Mouse (Mus musculus): ENCODE data around the gene Fam186a. TPM values are rescaled to one million over a fixed set of nuclear protein-coding genes. Genes with fewer than 3 reads are reported as not detected.

The Fam186a gene
- 0.22 and 0.47 TPM in 2 replicates for polyA plus RNA-seq (2015; fragmentation: Nextera tagmentation; extraction: Ambion mirVana)

GRCm38 (mm10) chr15:99966961-99967360 is at the start of gene Fam186a:
Fam186a (minus strand) TSS chr15:99967061.

GRCm38 (mm10) chr15:99969765-99970164 is 2.9 kb upstream of the Fam186a start, which contains the start of gene Larp4:
Larp4 (plus strand) TSS chr15:99970065.

GRCm38 (mm10) chr15:99875334-99875869 is 91.5 kb downstream of the Fam186a start, which contains the start of gene Lima1:
Lima1 (minus strand) TSS chr15:99875456.

Other genes starting within 250 kb of the Fam186a start
- 0.36 and 0.37 TPM in 2 replicates for gene Gpd1, start 249.5 kb downstream of the Fam186a start, polyA plus RNA-seq (2015; fragmentation: Nextera tagmentation; extraction: Ambion mirVana)
- gene Cox14, start 241.4 kb downstream of the Fam186a start, polyA plus RNA-seq (2015; fragmentation: Nextera tagmentation; extraction: Ambion mirVana): 166 and 184 TPM in 2 replicates
- gene Cers5, start 194.2 kb downstream of the Fam186a start, polyA plus RNA-seq (2015; fragmentation: Nextera tagmentation; extraction: Ambion mirVana): 39.5 and 45.9 TPM in 2 replicates
- 57.5 and 70.4 TPM in 2 replicates for gene Lima1, start 91.6 kb downstream of the Fam186a start, polyA plus RNA-seq (2015; fragmentation: Nextera tagmentation; extraction: Ambion mirVana)
- gene Larp4, start 3.0 kb upstream of the Fam186a start, polyA plus RNA-seq (2015; fragmentation: Nextera tagmentation; extraction: Ambion mirVana): 23.2 and 30.9 TPM in 2 replicates
- 5.6 and 5.7 TPM in 2 replicates for gene Dip2b, start 71.6 kb upstream of the Fam186a start, polyA plus RNA-seq (2015; fragmentation: Nextera tagmentation; extraction: Ambion mirVana)